Mouse (Mus musculus) limb, embryonic 12.5 days (tissue): ENCODE measurements at regions not wholly inside any gene's neighbourhood (a gene's known extent, or its start where the extent isn't known, plus 50 kb on each side); places are given as distances from the start of the nearest gene placed in this dataset.
A peak's percentile ranks its signal among the peaks of the same experiment; 100 is the strongest.

Source experiments
- ATAC-seq: fragments of 200-750 bp; cut with Nextera tagmentation; 2 replicates; pipeline ENCODE4 v1.8.0; 2017; ENCODE audit warnings: low read depth, moderate TSS enrichment; ENCODE audit not compliant: insufficient number of reproducible peaks, insufficient read depth, low FRiP score, low TSS enrichment
- H3K27ac ChIP-seq: fragments of 300-500 bp; sonication (generic); 2 replicates; pipeline ENCODE4 v1.5.1; 2016; ENCODE audit warnings: mild to moderate bottlenecking, moderate library complexity
- H3K27me3 ChIP-seq: fragments of 300-500 bp; sonication (generic); 2 replicates; pipeline ENCODE4 v1.6.1; 2016; ENCODE audit warnings: mild to moderate bottlenecking, moderate library complexity
- H3K36me3 ChIP-seq: fragments of 300-500 bp; sonication (generic); 2 replicates; pipeline ENCODE4 v1.6.1; 2016; ENCODE audit warnings: mild to moderate bottlenecking, moderate library complexity
- H3K4me1 ChIP-seq: fragments of 300-500 bp; sonication (generic); replicated peaks from 2 replicates; pipeline ENCODE4 v1.6.1; 2016
- H3K4me2 ChIP-seq: fragments of 300-500 bp; sonication (generic); 2 replicates; pipeline ENCODE4 v1.6.1; 2016; ENCODE audit warnings: mild to moderate bottlenecking, moderate library complexity
- H3K4me3 ChIP-seq: fragments of 300-500 bp; sonication (generic); replicated peaks from 2 replicates; pipeline ENCODE4 v1.5.1; 2016; ENCODE audit warnings: mild to moderate bottlenecking
- H3K9ac ChIP-seq: fragments of 300-500 bp; sonication (generic); replicated peaks from 2 replicates; pipeline ENCODE4 v1.6.1; 2016; ENCODE audit warnings: mild to moderate bottlenecking, moderate library complexity
- H3K9me3 ChIP-seq: fragments of 300-500 bp; sonication (generic); 2 replicates; pipeline ENCODE4 v1.6.1; 2016; ENCODE audit warnings: mild to moderate bottlenecking, moderate library complexity
- WGBS: fragments of 180-500 bp; shearing (Covaris S2); methylation state at CpG from one replicate; pipeline ENCODE4 v1.1.7; 2016; 5-methylcytosine and 5-hydroxymethylcytosine counted together

GRCm38 (mm10) chr17:88258361-88258796, 182.1 kb upstream of the Foxn2 start:
- WGBS, result 63% methylated on average over 11 of the region's 11 CpGs
- Histone ChIP-seq H3K4me2 (0 out of 2 replicates have a peak overlapping the region, but pooled peaks have one; percentile 4), H3K27me3 (no peaks in the 10 kb centered on the region), H3K9me3 (no peaks in the 10 kb centered on the region), H3K36me3 (no peaks in the 10 kb centered on the region), H3K27ac (no peak overlapping the region), H3K4me1 (peaks cover 4% of the 10 kb centered on the region; the same call in 1 of the 2 replicates), H3K9ac (no peak overlapping the region), H3K4me3 (no peak overlapping the region)
- no peak for ATAC-seq

GRCm38 (mm10) chr17:88260176-88260575, 180.3 kb upstream of the Foxn2 start:
- Histone ChIP-seq H3K36me3 (no peaks in the 10 kb centered on the region), H3K27me3 (no peaks in the 10 kb centered on the region), H3K9ac (no peak overlapping the region), H3K4me1 (peaks cover 4% of the 10 kb centered on the region; the same call in 1 of the 2 replicates), H3K4me3 (no peak overlapping the region), H3K27ac (no peak overlapping the region), H3K9me3 (no peaks in the 10 kb centered on the region), H3K4me2 (no peak overlapping the region)
- WGBS, result 91% methylated on average over 7 of the region's 7 CpGs
- no peak for ATAC-seq

GRCm38 (mm10) chr17:88260826-88261225, 179.7 kb upstream of the Foxn2 start:
- no peak overlapping the region for H3K27ac ChIP-seq
- 72% methylated on average over 6 of the region's 6 CpGs for WGBS
- ATAC-seq, result no peak
- H3K4me1 ChIP-seq, result peaks cover 4% of the 10 kb centered on the region; the same call in 1 of the 2 replicates
- H3K4me3 ChIP-seq, result no peak overlapping the region
- no peaks in the 10 kb centered on the region for H3K36me3 ChIP-seq
- H3K4me2 ChIP-seq, result no peak overlapping the region
- no peaks in the 10 kb centered on the region for H3K9me3 ChIP-seq
- H3K27me3 ChIP-seq, result no peaks in the 10 kb centered on the region
- H3K9ac ChIP-seq, result no peak overlapping the region

- H3K4me2 ChIP-seq, result no peak overlapping the region
- H3K36me3 ChIP-seq, result no peaks in the 10 kb centered on the region
- no peaks in the 10 kb centered on the region for H3K27me3 ChIP-seq
- no peak overlapping the region for H3K9ac ChIP-seq
- ATAC-seq, result no peak
- no peak overlapping the region for H3K4me3 ChIP-seq
- 47% methylated on average over 8 of the region's 8 CpGs for WGBS
- no peak overlapping the region for H3K27ac ChIP-seq
- H3K4me1 ChIP-seq, result peaks cover 4% of the 10 kb centered on the region; the same call in 1 of the 2 replicates
- H3K9me3 ChIP-seq, result no peaks in the 10 kb centered on the region
Measured at GRCm38 (mm10) chr17:88261556-88261955, 179.0 kb upstream of the Foxn2 start.

GRCm38 (mm10) chr17:88262326-88263187, 178.0 kb upstream of the Foxn2 start:
- Histone ChIP-seq H3K27ac (no peak overlapping the region), H3K9ac (no peak overlapping the region), H3K4me1 (no peaks in the 10 kb centered on the region; the same call in 1 of the 2 replicates), H3K4me2 (no peak overlapping the region), H3K4me3 (no peak overlapping the region), H3K27me3 (no peaks in the 10 kb centered on the region), H3K9me3 (peaks cover 5% of the 10 kb centered on the region; the same call in 1 of the 2 replicates), H3K36me3 (no peaks in the 10 kb centered on the region)
- 77% methylated on average over 13 of the region's 13 CpGs for WGBS
- ATAC-seq, result no peak

GRCm38 (mm10) chr17:88265291-88265690, 175.2 kb upstream of the Foxn2 start:
- 85% methylated on average over 13 of the region's 13 CpGs for WGBS
- Histone ChIP-seq H3K27ac (no peak overlapping the region), H3K9me3 (peaks cover 8% of the 10 kb centered on the region; the same call in 1 of the 2 replicates), H3K9ac (no peak overlapping the region), H3K4me3 (no peak overlapping the region), H3K4me1 (no peaks in the 10 kb centered on the region; the same call in 1 of the 2 replicates), H3K4me2 (no peak overlapping the region), H3K36me3 (no peaks in the 10 kb centered on the region), H3K27me3 (no peaks in the 10 kb centered on the region)
- no peak for ATAC-seq

GRCm38 (mm10) chr17:88268216-88268615, 172.3 kb upstream of the Foxn2 start:
- ATAC-seq, result no peak
- no peak overlapping the region for H3K4me2 ChIP-seq
- 88% methylated on average over 8 of the region's 8 CpGs for WGBS

GRCm38 (mm10) chr17:88268802-88269201, 171.7 kb upstream of the Foxn2 start:
- Histone ChIP-seq H3K9ac (no peak overlapping the region), H3K36me3 (no peaks in the 10 kb centered on the region), H3K27ac (no peak overlapping the region), H3K27me3 (no peaks in the 10 kb centered on the region), H3K4me3 (no peak overlapping the region), H3K4me1 (no peaks in the 10 kb centered on the region), H3K9me3 (peaks cover 8% of the 10 kb centered on the region; the same call in 1 of the 2 replicates), H3K4me2 (no peak overlapping the region)
- WGBS, result 91% methylated on average over 14 of the region's 14 CpGs
- ATAC-seq, result no peak

More at GRCm38 (mm10) chr17:88268216-88268615, 172.3 kb upstream of the Foxn2 start:
- Histone ChIP-seq H3K27me3 (no peaks in the 10 kb centered on the region), H3K9me3 (peaks cover 8% of the 10 kb centered on the region; the same call in 1 of the 2 replicates), H3K27ac (no peak overlapping the region), H3K36me3 (no peaks in the 10 kb centered on the region), H3K9ac (no peak overlapping the region), H3K4me3 (no peak overlapping the region), H3K4me1 (no peaks in the 10 kb centered on the region)

- no peaks in the 10 kb centered on the region for H3K27me3 ChIP-seq
- WGBS, result 79% methylated on average over 5 of the region's 5 CpGs
Measured at GRCm38 (mm10) chr17:88270896-88271295, 169.6 kb upstream of the Foxn2 start.

GRCm38 (mm10) chr17:88272161-88272560, 168.3 kb upstream of the Foxn2 start:
- no peaks in the 10 kb centered on the region for H3K36me3 ChIP-seq
- H3K4me2 ChIP-seq, result no peak overlapping the region
- H3K9ac ChIP-seq, result no peak overlapping the region
- ATAC-seq, result no peak
- no peaks in the 10 kb centered on the region for H3K27me3 ChIP-seq
- H3K4me3 ChIP-seq, result no peak overlapping the region
- 91% methylated on average over 5 of the region's 5 CpGs for WGBS
- no peaks in the 10 kb centered on the region; the same call in 1 of the 2 replicates for H3K4me1 ChIP-seq
- no peak overlapping the region for H3K27ac ChIP-seq
- peaks cover 7% of the 10 kb centered on the region; the same call in 1 of the 2 replicates for H3K9me3 ChIP-seq

More at GRCm38 (mm10) chr17:88270896-88271295, 169.6 kb upstream of the Foxn2 start:
- Histone ChIP-seq H3K4me3 (no peak overlapping the region), H3K9me3 (peaks cover 8% of the 10 kb centered on the region; the same call in 1 of the 2 replicates), H3K4me2 (no peak overlapping the region), H3K36me3 (no peaks in the 10 kb centered on the region), H3K9ac (no peak overlapping the region), H3K27ac (no peak overlapping the region), H3K4me1 (no peaks in the 10 kb centered on the region; the same call in 1 of the 2 replicates)
- no peak for ATAC-seq

- H3K27ac ChIP-seq, result no peak overlapping the region
Measured at GRCm38 (mm10) chr17:88273520-88273919, 167.0 kb upstream of the Foxn2 start.

More at GRCm38 (mm10) chr17:88273520-88273919, 167.0 kb upstream of the Foxn2 start:
- H3K4me3 ChIP-seq, result no peak overlapping the region
- ATAC-seq, result no peak
- no peaks in the 10 kb centered on the region for H3K36me3 ChIP-seq
- no peaks in the 10 kb centered on the region; the same call in 1 of the 2 replicates for H3K4me1 ChIP-seq
- no peaks in the 10 kb centered on the region for H3K27me3 ChIP-seq
- WGBS, result 92% methylated on average over 9 of the region's 9 CpGs
- H3K9me3 ChIP-seq, result no peaks in the 10 kb centered on the region; the same call in 1 of the 2 replicates
- no peak overlapping the region for H3K9ac ChIP-seq
- H3K4me2 ChIP-seq, result no peak overlapping the region
